Mouse (Mus musculus) olfactory bulb, adult 2 months (tissue): ENCODE results near the gene Rnpep.

ENCODE experiments used
- CTCF ChIP-seq: fragments of 200-500 bp; IDR thresholded peaks from 2 replicates; pipeline ENCODE4 v1.5.1; 2012; ENCODE audit warnings: low read depth, mild to moderate bottlenecking, low read length, moderate library complexity; ENCODE audit not compliant: insufficient read depth
- POLR2A ChIP-seq: fragments of 200-500 bp; IDR thresholded peaks from 2 replicates; pipeline ENCODE4 v1.6.1; 2012; ENCODE audit warnings: mild to moderate bottlenecking, low read depth, low read length, moderate library complexity; ENCODE audit not compliant: insufficient read depth

DNA sequence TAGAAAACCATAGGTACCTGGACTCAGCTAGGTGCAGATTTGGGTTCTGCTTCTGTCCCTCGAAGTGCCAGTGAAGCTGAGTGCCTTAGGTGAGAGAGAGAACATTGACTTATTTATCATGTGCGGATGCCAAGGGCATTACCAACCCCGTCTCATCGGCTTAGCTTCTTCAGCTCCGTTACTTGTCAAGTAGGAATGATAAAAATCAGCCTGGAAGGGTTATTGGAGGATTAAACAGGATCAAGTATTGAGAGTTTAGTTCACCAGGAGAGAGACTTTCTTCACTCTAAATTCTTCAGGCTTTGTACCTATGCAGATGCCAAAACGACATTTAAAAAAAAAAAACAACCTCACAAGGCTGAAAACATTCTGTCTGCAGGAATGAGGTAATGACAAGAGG lies 46.7 kb upstream of the Rnpep start:
- TF ChIP-seq CTCF, result no peak
- no peak for TF ChIP-seq POLR2A
